In the genomic region with DNA sequence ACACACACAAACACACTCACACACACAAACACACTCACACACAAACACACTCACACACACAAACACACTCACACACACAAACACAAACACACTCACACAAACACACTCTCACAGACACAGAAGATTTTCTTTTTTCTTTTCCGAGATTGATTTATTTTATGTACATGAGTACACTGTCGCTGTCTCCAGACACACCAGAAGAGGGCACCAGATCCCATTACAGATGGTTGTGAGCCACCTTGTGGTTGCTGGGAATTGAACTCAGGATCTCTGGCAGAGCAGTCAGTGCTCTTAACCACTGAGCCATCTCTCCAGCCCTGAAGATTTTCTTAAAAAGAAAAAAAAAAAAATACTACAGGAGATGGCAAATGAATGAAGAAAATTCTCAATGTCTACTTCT, we compare ENCODE assay signal across 10 mouse cellular contexts. TPM values are rescaled to one million over a fixed set of nuclear protein-coding genes. Genes with fewer than 3 reads are reported as not detected.
DNase-seq lines count a peak whose midpoint lies in the region; ATAC-seq and TF ChIP-seq lines count a peak whose summit lies in the region.
"Not testable (repeated sequence)": the region's sequence is repeated elsewhere in the genome, so short reads cannot be mapped to it uniquely, and the experiment has no call there.
"Had no signal": no experiment of that assay in that cellular context is flagged by ENCODE, and none has a peak within 500 bp of the region (broad histone marks: within the 10 kb centered on the region; RNA-seq: fewer than 3 reads in every experiment).

No protein-coding gene starts in this region.

- ATAC-seq in forebrain, postnatal 0 days; heart, postnatal 0 days (ENCODE audit: insufficient read depth, low read depth); kidney, postnatal 0 days (replicated peaks; ENCODE audit: low FRiP score, low read depth); liver, embryonic 14.5 days (ENCODE audit: insufficient read depth); lung, postnatal 0 days: not testable (repeated sequence)

- not testable (repeated sequence) for H3K9me3 ChIP-seq in E14TG2a.4 (ENCODE audit: low read length); forebrain, postnatal 0 days (ENCODE audit: low read length); heart, postnatal 0 days (replicated peaks; ENCODE audit: control insufficient read depth, low read length); kidney, postnatal 0 days (replicated peaks; ENCODE audit: low read length); liver, embryonic 14.5 days (ENCODE audit: control insufficient read depth, low read length); lung, postnatal 0 days (ENCODE audit: low read length)

- not testable (repeated sequence) for TF ChIP-seq EP300 in heart, postnatal 0 days (IDR thresholded peaks at IDR 0.05; ENCODE audit: low read depth); liver, embryonic 14.5 days (IDR thresholded peaks at IDR 0.05; ENCODE audit: low read depth); lung, postnatal 0 days (IDR thresholded peaks at IDR 0.05)

- peak; percentile 20 for TF ChIP-seq CTCF in E14TG2a.4 (conservative IDR thresholded peaks at IDR 0.05; ENCODE audit: low read length)
- peak; percentile 45 for TF ChIP-seq CTCF in forebrain, postnatal 0 days (IDR thresholded peaks at IDR 0.05; ENCODE audit: low read depth)
- TF ChIP-seq CTCF in heart, postnatal 0 days (IDR thresholded peaks at IDR 0.05; ENCODE audit: low read depth): peak; percentile 8; the same call in 1 of the 2 replicates
- TF ChIP-seq CTCF in kidney, postnatal 0 days (IDR thresholded peaks at IDR 0.05; ENCODE audit: low read depth): peak; percentile 43
- TF ChIP-seq CTCF in liver, embryonic 14.5 days (IDR thresholded peaks at IDR 0.05; ENCODE audit: low read depth): peak; percentile 36; the same call in 1 of the 2 replicates
- TF ChIP-seq CTCF in lung, postnatal 0 days (IDR thresholded peaks at IDR 0.05): peak; percentile 36

- H3K36me3 ChIP-seq in E14TG2a.4 (ENCODE audit: insufficient read depth, low read length): peaks cover 76% of the 10 kb centered on the region
- H3K36me3 ChIP-seq in forebrain, postnatal 0 days (ENCODE audit: insufficient read depth): peaks cover 73% of the 10 kb centered on the region
- peaks cover 71% of the 10 kb centered on the region for H3K36me3 ChIP-seq in heart, postnatal 0 days (replicated peaks; ENCODE audit: control insufficient read depth, insufficient read depth, low read length)
- peaks cover 45% of the 10 kb centered on the region for H3K36me3 ChIP-seq in kidney, postnatal 0 days (ENCODE audit: insufficient read depth, low read length)
- H3K36me3 ChIP-seq in liver, embryonic 14.5 days (replicated peaks; ENCODE audit: control insufficient read depth, insufficient read depth, low read depth): peaks cover 15% of the 10 kb centered on the region
- peaks cover 22% of the 10 kb centered on the region for H3K36me3 ChIP-seq in lung, postnatal 0 days (ENCODE audit: insufficient read depth, low read length)

- not testable (repeated sequence) for H3K4me3 ChIP-seq in E14TG2a.4 (replicated peaks; ENCODE audit: low read length); forebrain, postnatal 0 days (ENCODE audit: low read depth, low read length); heart, postnatal 0 days (ENCODE audit: low read depth, low read length); kidney, postnatal 0 days (replicated peaks; ENCODE audit: low read depth, low read length); liver, embryonic 14.5 days (ENCODE audit: insufficient read depth in 1 of 2, low read depth in 2 of 2, low read length in 2 of 2); lung, postnatal 0 days (ENCODE audit: low read depth, low read length)

- not testable (repeated sequence) for H3K4me1 ChIP-seq in E14TG2a.4 (replicated peaks; ENCODE audit: low read depth, low read length); forebrain, postnatal 0 days (ENCODE audit: insufficient read depth); kidney, postnatal 0 days (replicated peaks; ENCODE audit: insufficient read depth, low read length); liver, embryonic 14.5 days (replicated peaks; ENCODE audit: control insufficient read depth in 2 of 2, insufficient read depth in 2 of 2, low read length in 1 of 2); lung, postnatal 0 days (ENCODE audit: insufficient read depth, low read depth, low read length)
- peaks cover 24% of the 10 kb centered on the region for H3K4me1 ChIP-seq in heart, postnatal 0 days (ENCODE audit: control insufficient read depth, insufficient read depth)

- DNase-seq in forebrain, postnatal 0 days; heart, postnatal 0 days (ENCODE audit: low spot score); kidney, postnatal 0 days (ENCODE audit: low spot score); liver, embryonic 14.5 days (ENCODE audit: low read depth in 3 of 3, low spot score in 3 of 3); lung, postnatal 0 days (ENCODE audit: low spot score): not testable (repeated sequence)

- 99% methylated on average over 2 of the region's 2 CpGs for WGBS in forebrain, postnatal 0 days
- WGBS in heart, postnatal 0 days: 96% methylated on average over 2 of the region's 2 CpGs
- 98% methylated on average over 2 of the region's 2 CpGs for WGBS in kidney, postnatal 0 days
- 87% methylated on average over 2 of the region's 2 CpGs for WGBS in liver, embryonic 14.5 days (ENCODE audit: insufficient replicate concordance)
- 100% methylated on average over 2 of the region's 2 CpGs for WGBS in lung, postnatal 0 days

- not testable (repeated sequence) for H3K9ac ChIP-seq in forebrain, postnatal 0 days; heart, postnatal 0 days (replicated peaks; ENCODE audit: low read depth, low read length); kidney, postnatal 0 days (ENCODE audit: low read depth, low read length); liver, embryonic 14.5 days (replicated peaks); lung, postnatal 0 days (replicated peaks; ENCODE audit: low read depth)

- not testable (repeated sequence) for H3K4me2 ChIP-seq in forebrain, postnatal 0 days (ENCODE audit: low read depth); heart, postnatal 0 days (ENCODE audit: low read depth, low read length); kidney, postnatal 0 days (ENCODE audit: low read length); liver, embryonic 14.5 days (ENCODE audit: low read depth); lung, postnatal 0 days (replicated peaks; ENCODE audit: low read depth, low read length)

- H3K27ac ChIP-seq in forebrain, postnatal 0 days (ENCODE audit: low read depth, low read length); heart, postnatal 0 days (ENCODE audit: low read depth); kidney, postnatal 0 days; liver, embryonic 14.5 days; lung, postnatal 0 days (ENCODE audit: low read length): not testable (repeated sequence)

- H3K27me3 ChIP-seq in E14TG2a.4 (ENCODE audit: insufficient read depth, low read length); forebrain, postnatal 0 days (ENCODE audit: insufficient read depth, low read length); heart, postnatal 0 days (ENCODE audit: control insufficient read depth, insufficient read depth, low read length); kidney, postnatal 0 days (ENCODE audit: insufficient read depth, low read length); liver, embryonic 14.5 days (ENCODE audit: control insufficient read depth, insufficient read depth, low read length); lung, postnatal 0 days (replicated peaks; ENCODE audit: insufficient read depth, low read length): not testable (repeated sequence)

RNA-seq across cellular contexts. Expression of gene Prkaca, which starts 10.4 kb away (rescaled TPM):
- 133 and 151 TPM in 2 replicates for total RNA-seq in forebrain, postnatal 0 days (2014; rRNA removed)
- polyA plus RNA-seq in forebrain, postnatal 0 days (2015; fragmentation: Nextera tagmentation; extraction: Ambion mirVana): 172 and 215 TPM in 2 replicates
- total RNA-seq in heart, postnatal 0 days (2014; rRNA removed; ENCODE audit: low replicate concordance): 246 and 345 TPM in 2 replicates
- polyA plus RNA-seq in heart, postnatal 0 days (2015; fragmentation: Nextera tagmentation; extraction: Ambion mirVana): 305 and 312 TPM in 2 replicates
- polyA plus RNA-seq in kidney, postnatal 0 days (2015; fragmentation: Nextera tagmentation; extraction: Ambion mirVana): 104 and 109 TPM in 2 replicates
- 19.9 and 24.8 TPM in 2 replicates for polyA plus RNA-seq in liver, embryonic 14.5 days (2012; rRNA removed)
- polyA plus RNA-seq in liver, embryonic 14.5 days (2014; fragmentation: Nextera tagmentation; extraction: Ambion mirVana): 30.6 and 34.0 TPM in 2 replicates
- 93.8 and 94.9 TPM in 2 replicates for polyA plus RNA-seq in lung, postnatal 0 days (2015; fragmentation: Nextera tagmentation; extraction: Ambion mirVana)

RNA-seq across cellular contexts. Expression of gene Samd1, which starts 14.2 kb away (rescaled TPM):
- 116 and 117 TPM in 2 replicates for total RNA-seq in forebrain, postnatal 0 days (2014; rRNA removed)
- polyA plus RNA-seq in forebrain, postnatal 0 days (2015; fragmentation: Nextera tagmentation; extraction: Ambion mirVana): 6.7 and 6.9 TPM in 2 replicates
- 46.3 and 52.0 TPM in 2 replicates for total RNA-seq in heart, postnatal 0 days (2014; rRNA removed; ENCODE audit: low replicate concordance)
- 3.6 and 3.7 TPM in 2 replicates for polyA plus RNA-seq in heart, postnatal 0 days (2015; fragmentation: Nextera tagmentation; extraction: Ambion mirVana)
- 6.7 and 7.2 TPM in 2 replicates for polyA plus RNA-seq in kidney, postnatal 0 days (2015; fragmentation: Nextera tagmentation; extraction: Ambion mirVana)
- 32.5 and 34.5 TPM in 2 replicates for polyA plus RNA-seq in liver, embryonic 14.5 days (2012; rRNA removed)
- 9.1 and 9.3 TPM in 2 replicates for polyA plus RNA-seq in liver, embryonic 14.5 days (2014; fragmentation: Nextera tagmentation; extraction: Ambion mirVana)
- polyA plus RNA-seq in lung, postnatal 0 days (2015; fragmentation: Nextera tagmentation; extraction: Ambion mirVana): 5.3 and 5.6 TPM in 2 replicates

RNA-seq across cellular contexts. Expression of gene 1700067K01Rik, which starts 18.1 kb away (rescaled TPM):
- 0.15 and 0.81 TPM in 2 replicates for total RNA-seq in forebrain, postnatal 0 days (2014; rRNA removed)
- 0.36 and 0.86 TPM in 2 replicates for polyA plus RNA-seq in forebrain, postnatal 0 days (2015; fragmentation: Nextera tagmentation; extraction: Ambion mirVana)
- total RNA-seq in heart, postnatal 0 days (2014; rRNA removed; ENCODE audit: low replicate concordance): not detected in 2 replicates
- 0.96 and 1.3 TPM in 2 replicates for polyA plus RNA-seq in heart, postnatal 0 days (2015; fragmentation: Nextera tagmentation; extraction: Ambion mirVana)
- 1.1 and 1.7 TPM in 2 replicates for polyA plus RNA-seq in kidney, postnatal 0 days (2015; fragmentation: Nextera tagmentation; extraction: Ambion mirVana)
- polyA plus RNA-seq in liver, embryonic 14.5 days (2012; rRNA removed): 0.41 and 0.65 TPM in 2 replicates
- polyA plus RNA-seq in liver, embryonic 14.5 days (2014; fragmentation: Nextera tagmentation; extraction: Ambion mirVana): 0.41 and 0.49 TPM in 2 replicates
- polyA plus RNA-seq in lung, postnatal 0 days (2015; fragmentation: Nextera tagmentation; extraction: Ambion mirVana): 0.63 and 1.0 TPM in 2 replicates
- total RNA-seq: common myeloid progenitor, adult 5-6 weeks; gastrocnemius, adult 18-20 months; gastrocnemius, postnatal 14 days had no signal

RNA-seq across cellular contexts. Expression of gene Asf1b, which starts 27.9 kb away (rescaled TPM):
- total RNA-seq in forebrain, postnatal 0 days (2014; rRNA removed): 1.7 and 5.0 TPM in 2 replicates
- 4.7 and 5.1 TPM in 2 replicates for polyA plus RNA-seq in forebrain, postnatal 0 days (2015; fragmentation: Nextera tagmentation; extraction: Ambion mirVana)
- 109 and 155 TPM in 2 replicates for total RNA-seq in heart, postnatal 0 days (2014; rRNA removed; ENCODE audit: low replicate concordance)
- polyA plus RNA-seq in heart, postnatal 0 days (2015; fragmentation: Nextera tagmentation; extraction: Ambion mirVana): 19.2 and 21.5 TPM in 2 replicates
- polyA plus RNA-seq in kidney, postnatal 0 days (2015; fragmentation: Nextera tagmentation; extraction: Ambion mirVana): 23.0 and 27.8 TPM in 2 replicates
- polyA plus RNA-seq in liver, embryonic 14.5 days (2012; rRNA removed): 92.7 and 98.5 TPM in 2 replicates
- polyA plus RNA-seq in liver, embryonic 14.5 days (2014; fragmentation: Nextera tagmentation; extraction: Ambion mirVana): 130 and 138 TPM in 2 replicates
- polyA plus RNA-seq in lung, postnatal 0 days (2015; fragmentation: Nextera tagmentation; extraction: Ambion mirVana): 7.1 and 8.0 TPM in 2 replicates

RNA-seq across cellular contexts. Expression of gene Gm10644, which starts 28.2 kb away (rescaled TPM):
- 0.14 and 0.31 TPM in 2 replicates for total RNA-seq in forebrain, postnatal 0 days (2014; rRNA removed)
- polyA plus RNA-seq in forebrain, postnatal 0 days (2015; fragmentation: Nextera tagmentation; extraction: Ambion mirVana): 0.14 and 0.40 TPM in 2 replicates
- 0.08 and 1.3 TPM in 2 replicates for total RNA-seq in heart, postnatal 0 days (2014; rRNA removed; ENCODE audit: low replicate concordance)
- polyA plus RNA-seq in heart, postnatal 0 days (2015; fragmentation: Nextera tagmentation; extraction: Ambion mirVana): 0.41 and 0.42 TPM in 2 replicates
- polyA plus RNA-seq in kidney, postnatal 0 days (2015; fragmentation: Nextera tagmentation; extraction: Ambion mirVana): 0.46 and 0.47 TPM in 2 replicates
- 0.30 and 0.31 TPM in 2 replicates for polyA plus RNA-seq in liver, embryonic 14.5 days (2012; rRNA removed)
- polyA plus RNA-seq in liver, embryonic 14.5 days (2014; fragmentation: Nextera tagmentation; extraction: Ambion mirVana): 0.09 and 0.30 TPM in 2 replicates
- 0.12 and 0.36 TPM in 2 replicates for polyA plus RNA-seq in lung, postnatal 0 days (2015; fragmentation: Nextera tagmentation; extraction: Ambion mirVana)
- polyA plus RNA-seq: erythroblast, embryonic 14.5 days had no signal
